Mouse (Mus musculus) forebrain, embryonic 12.5 days (tissue): ENCODE measurements at regions not wholly inside any gene's neighbourhood (a gene's known extent, or its start where the extent isn't known, plus 50 kb on each side); places are given as distances from the start of the nearest gene placed in this dataset.

Experiments used
- ATAC-seq: fragments of 200-750 bp; cut with Nextera tagmentation; 2 replicates; pipeline ENCODE4 v1.8.0; 2017; ENCODE audit warnings: moderate TSS enrichment; ENCODE audit not compliant: low FRiP score
- H3K27ac ChIP-seq: fragments of 300-500 bp; sonication (generic); 2 replicates; pipeline ENCODE4 v1.5.1; 2016; ENCODE audit warnings: mild to moderate bottlenecking
- H3K27me3 ChIP-seq: fragments of 300-500 bp; sonication (generic); 2 replicates; pipeline ENCODE4 v1.6.1; 2016; ENCODE audit warnings: mild to moderate bottlenecking
- H3K36me3 ChIP-seq: fragments of 300-500 bp; sonication (generic); replicated peaks from 2 replicates; pipeline ENCODE4 v1.6.1; 2016; ENCODE audit warnings: mild to moderate bottlenecking
- H3K4me1 ChIP-seq: fragments of 300-500 bp; sonication (generic); 2 replicates; pipeline ENCODE4 v1.6.1; 2016
- H3K4me2 ChIP-seq: fragments of 300-500 bp; sonication (generic); 2 replicates; pipeline ENCODE4 v1.6.1; 2016; ENCODE audit warnings: mild to moderate bottlenecking, moderate library complexity
- H3K4me3 ChIP-seq: fragments of 300-500 bp; sonication (generic); replicated peaks from 2 replicates; pipeline ENCODE4 v1.5.1; 2016; ENCODE audit warnings: mild to moderate bottlenecking
- H3K9ac ChIP-seq: fragments of 300-500 bp; sonication (generic); 2 replicates; pipeline ENCODE4 v1.6.1; 2016; ENCODE audit warnings: mild to moderate bottlenecking
- H3K9me3 ChIP-seq: fragments of 300-500 bp; sonication (generic); 2 replicates; pipeline ENCODE4 v1.6.1; 2016
- whole genome bisulfite sequencing: fragments of 180-500 bp; shearing (Covaris S2); methylation state at CpG from one replicate; pipeline ENCODE4 v1.1.7; 2016; 5-methylcytosine and 5-hydroxymethylcytosine counted together

- H3K9me3 ChIP-seq = no peaks in the 10 kb centered on the region
- H3K9ac ChIP-seq = no peak overlapping the region
- no peaks in the 10 kb centered on the region for H3K27me3 ChIP-seq
- H3K27ac ChIP-seq = no peak overlapping the region
- H3K4me3 ChIP-seq = no peak overlapping the region
- no peak overlapping the region for H3K4me2 ChIP-seq
- no peak for ATAC-seq
- 55% methylated on average over 1 of the region's 1 CpGs for WGBS
- no peaks in the 10 kb centered on the region for H3K36me3 ChIP-seq
- no peaks in the 10 kb centered on the region for H3K4me1 ChIP-seq
Observed at GRCm38 (mm10) chr3:80506701-80507100, 295.9 kb downstream of the Gria2 start.

GRCm38 (mm10) chr3:80501117-80501516, 301.5 kb downstream of the Gria2 start:
- H3K27me3 ChIP-seq = no peaks in the 10 kb centered on the region
- no peak overlapping the region for H3K4me2 ChIP-seq
- no peak overlapping the region for H3K27ac ChIP-seq
- no peak overlapping the region for H3K4me3 ChIP-seq
- no peak overlapping the region for H3K9ac ChIP-seq
- no peaks in the 10 kb centered on the region for H3K9me3 ChIP-seq
- H3K4me1 ChIP-seq = no peaks in the 10 kb centered on the region
- ATAC-seq = no peak
- 74% methylated on average over 1 of the region's 1 CpGs for whole genome bisulfite sequencing
- H3K36me3 ChIP-seq = no peaks in the 10 kb centered on the region

- 89% methylated on average over 2 of the region's 2 CpGs for WGBS
- Histone ChIP-seq H3K36me3 (no peaks in the 10 kb centered on the region), H3K4me1 (no peaks in the 10 kb centered on the region), H3K27ac (no peak overlapping the region), H3K9me3 (no peaks in the 10 kb centered on the region), H3K9ac (no peak overlapping the region), H3K4me2 (no peak overlapping the region), H3K4me3 (no peak overlapping the region), H3K27me3 (no peaks in the 10 kb centered on the region)
- ATAC-seq = no peak
Observed at GRCm38 (mm10) chr3:80496556-80496955, 306.1 kb downstream of the Gria2 start.

- WGBS = 72% methylated on average over 3 of the region's 3 CpGs
- H3K9ac ChIP-seq = no peak overlapping the region
- no peak overlapping the region for H3K27ac ChIP-seq
- no peaks in the 10 kb centered on the region for H3K36me3 ChIP-seq
- H3K4me1 ChIP-seq = no peaks in the 10 kb centered on the region
- H3K27me3 ChIP-seq = no peaks in the 10 kb centered on the region
- ATAC-seq = no peak
- no peak overlapping the region for H3K4me2 ChIP-seq
- H3K4me3 ChIP-seq = no peak overlapping the region
- H3K9me3 ChIP-seq = no peaks in the 10 kb centered on the region
Observed at GRCm38 (mm10) chr3:80484168-80484833, 318.3 kb downstream of the Gria2 start.

GRCm38 (mm10) chr3:80478676-80479075, 324.0 kb downstream of the Gria2 start:
- H3K9ac ChIP-seq = no peak overlapping the region
- H3K27ac ChIP-seq = no peak overlapping the region
- H3K4me3 ChIP-seq = no peak overlapping the region
- no peak overlapping the region for H3K4me2 ChIP-seq
- H3K4me1 ChIP-seq = no peaks in the 10 kb centered on the region
- no peaks in the 10 kb centered on the region for H3K27me3 ChIP-seq
- no peak for ATAC-seq
- H3K36me3 ChIP-seq = no peaks in the 10 kb centered on the region
- no peaks in the 10 kb centered on the region for H3K9me3 ChIP-seq

GRCm38 (mm10) chr3:80473686-80474085, 328.9 kb downstream of the Gria2 start:
- H3K4me1 ChIP-seq = no peaks in the 10 kb centered on the region
- no peak overlapping the region for H3K9ac ChIP-seq
- no peak overlapping the region for H3K27ac ChIP-seq
- no peak overlapping the region for H3K4me3 ChIP-seq
- ATAC-seq = no peak
- no peaks in the 10 kb centered on the region for H3K27me3 ChIP-seq
- H3K4me2 ChIP-seq = no peak overlapping the region
- no peaks in the 10 kb centered on the region for H3K9me3 ChIP-seq
- H3K36me3 ChIP-seq = no peaks in the 10 kb centered on the region
